Mouse (Mus musculus): ENCODE data around the gene Zcchc2.

DNA sequence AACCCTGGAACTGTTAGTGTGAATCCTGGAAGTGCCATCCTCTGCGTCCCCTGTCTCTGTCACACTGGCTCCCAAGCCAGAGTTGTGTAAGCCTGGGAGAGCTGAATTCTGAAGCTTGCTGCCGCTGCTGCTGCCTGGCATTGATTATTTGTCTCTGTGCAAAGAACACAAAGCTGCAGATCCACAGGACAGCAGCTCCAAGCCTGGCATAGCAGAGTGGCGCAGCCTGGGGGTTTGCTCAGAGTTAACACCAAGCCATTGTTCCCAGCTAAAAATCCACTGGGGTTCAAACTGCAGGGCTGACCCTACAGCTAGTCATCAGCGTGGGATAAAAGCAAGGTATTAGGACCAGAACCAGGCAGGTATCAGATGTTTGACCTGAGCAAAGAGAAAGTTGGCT lies 80.6 kb downstream of the Zcchc2 start:
- TF ChIP-seq CTCF (IDR thresholded peaks at IDR 0.05; ENCODE audit: control insufficient read depth, insufficient read depth, insufficient read length), result no peak
- TF ChIP-seq USF1 (IDR thresholded peaks at IDR 0.05; ENCODE audit: low read depth), result no peak
